8 mouse cellular contexts compared by ENCODE assay signal in the genomic region with DNA sequence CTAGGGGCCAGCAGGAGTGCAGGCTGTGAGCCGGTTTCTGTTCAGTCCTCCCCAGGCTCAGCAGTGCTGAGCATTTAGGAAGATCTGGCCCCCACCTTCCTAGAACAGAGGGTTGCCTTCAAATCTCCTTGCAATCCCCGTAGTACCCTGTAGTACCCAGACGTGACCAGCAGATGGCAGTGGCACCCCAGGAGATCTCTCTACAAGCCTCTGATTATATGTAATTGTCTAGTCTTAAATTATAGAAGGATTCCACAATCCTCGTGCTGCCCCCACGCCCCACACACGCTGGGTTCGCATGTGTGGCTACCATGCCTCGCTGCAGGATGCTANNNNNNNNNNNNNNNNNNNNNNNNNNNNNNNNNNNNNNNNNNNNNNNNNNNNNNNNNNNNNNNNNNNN. TPM values are rescaled to one million over a fixed set of nuclear protein-coding genes. Genes with fewer than 3 reads are reported as not detected.
DNase-seq lines count a peak whose midpoint lies in the region; ATAC-seq and TF ChIP-seq lines count a peak whose summit lies in the region.

No protein-coding gene starts in this region.

- no peak for ATAC-seq in liver, embryonic 12.5 days
- ATAC-seq in frontal cortex, adult (ENCODE audit: low TSS enrichment), result peak; percentile 44
- peak; percentile 41; the same call in 1 of the 2 replicates for ATAC-seq in neutrophil, adult 5-6 weeks (ENCODE audit: extremely low read depth, insufficient number of reproducible peaks, low FRiP score, poor library complexity, severe bottlenecking)

- H3K4me2 ChIP-seq in liver, embryonic 12.5 days, result no peak overlapping the region

- H3K36me3 ChIP-seq in liver, embryonic 12.5 days, result no peaks in the 10 kb centered on the region
- no peaks in the 10 kb centered on the region for H3K36me3 ChIP-seq in thymus, adult 2 months (ENCODE audit: control insufficient read depth, insufficient read depth, low read length)

- H3K27ac ChIP-seq in liver, embryonic 12.5 days, result no peak overlapping the region
- H3K27ac ChIP-seq in thymus, adult 2 months (ENCODE audit: control insufficient read depth, insufficient read depth, low read length), result no peak overlapping the region

- peaks cover 63% of the 10 kb centered on the region for H3K27me3 ChIP-seq in liver, embryonic 12.5 days (replicated peaks)
- H3K27me3 ChIP-seq in thymus, adult 2 months (ENCODE audit: control insufficient read depth, insufficient read depth, low read length), result no peaks in the 10 kb centered on the region

- DNase-seq in liver, result peak; percentile 68
- DNase-seq in cerebellum, adult 18-20 months, result peak; percentile 80 to 88
- DNase-seq in kidney, postnatal 10 days, result peak; percentile 86
- peak; percentile 52 to 56 for DNase-seq in lung, adult 18-20 months
- DNase-seq in thymus, adult 2 months, result peak; percentile 73

- 2% methylated on average over 8 of the region's 8 CpGs for WGBS in liver, embryonic 12.5 days (ENCODE audit: insufficient replicate concordance)
- WGBS in thymus, adult 2 months, result 3% methylated on average over 8 of the region's 8 CpGs

- TF ChIP-seq CTCF in thymus, adult 2 months (IDR thresholded peaks at IDR 0.05; ENCODE audit: borderline replicate concordance, control insufficient read depth, extremely low read depth, insufficient read depth, low read length, poor library complexity), result 0 out of 2 replicates have a peak, but pooled peaks have one; percentile 47

- no peak for TF ChIP-seq POLR2A in thymus, adult 2 months (IDR thresholded peaks at IDR 0.05; ENCODE audit: control insufficient read depth, extremely low read depth, insufficient read depth, low read length, poor library complexity)

- no peak overlapping the region for H3K4me3 ChIP-seq in liver, embryonic 12.5 days
- no peak overlapping the region for H3K4me3 ChIP-seq in thymus, adult 2 months (ENCODE audit: control insufficient read depth, insufficient read depth, low read length)

- H3K9me3 ChIP-seq in liver, embryonic 12.5 days (replicated peaks), result no peaks in the 10 kb centered on the region

- no peaks in the 10 kb centered on the region for H3K4me1 ChIP-seq in liver, embryonic 12.5 days
- peaks cover 11% of the 10 kb centered on the region for H3K4me1 ChIP-seq in thymus, adult 2 months (replicated peaks; ENCODE audit: control insufficient read depth, insufficient read depth, low read length)

- H3K9ac ChIP-seq in liver, embryonic 12.5 days, result no peak overlapping the region

RNA-seq across cellular contexts. Expression of gene Gm6588, which starts 16.2 kb away (rescaled TPM):
- not detected in 2 replicates for polyA plus RNA-seq in liver, embryonic 12.5 days (2016; fragmentation: Nextera tagmentation; extraction: Ambion mirVana)
- not detected in 2 replicates for total RNA-seq in neutrophil, adult 5-6 weeks (2017)
- polyA plus RNA-seq in thymus, adult 2 months (2012; rRNA removed), result 0.07 TPM in 1 of 2 replicates, not detected in the other

RNA-seq across cellular contexts. Expression of gene Asphd2, which starts 38.3 kb away (rescaled TPM):
- 0.93 and 1.1 TPM in 2 replicates for polyA plus RNA-seq in liver, embryonic 12.5 days (2016; fragmentation: Nextera tagmentation; extraction: Ambion mirVana)
- total RNA-seq in neutrophil, adult 5-6 weeks (2017), result not detected in 2 replicates
- polyA plus RNA-seq in thymus, adult 2 months (2012; rRNA removed), result 0.05 and 0.67 TPM in 2 replicates
